Mouse (Mus musculus) c-Kit-negative CD71-positive TER-119-positive erythroid progenitor cells, embryonic 14.5 days (primary cell): Measurements from ENCODE around the gene Zfp949.
A peak's percentile ranks its signal among the peaks of the same experiment; 100 is the strongest.
"Not testable (repeated sequence)": the region's sequence is repeated elsewhere in the genome, so short reads cannot be mapped to it uniquely, and the experiment has no call there.

ENCODE experiments used
- DNase-seq: peaks from one replicate; pipeline ENCODE4 v3.0.0-alpha.2; 2013; ENCODE audit warnings: low read depth, low spot score

Zfp949 gene

GRCm38 (mm10) chr9:88539546-88540224 is 8.1 kb upstream of the Zfp949 start:
- no peak for DNase-seq

- no peak for DNase-seq
These were observed 5.0 kb upstream of the Zfp949 start for GRCm38 (mm10) chr9:88542816-88543215.

- DNase-seq: no peak
These were observed 2.3 kb upstream of the Zfp949 start for GRCm38 (mm10) chr9:88545534-88545933.

- peak; percentile 68 for DNase-seq
These were observed 1.7 kb upstream of the Zfp949 start for GRCm38 (mm10) chr9:88546166-88546565.

- DNase-seq: no peak
These were observed 1.2 kb upstream of the Zfp949 start for GRCm38 (mm10) chr9:88546657-88547056.

GRCm38 (mm10) chr9:88547270-88547669 is 550 bp upstream of the Zfp949 start:
- DNase-seq: peak; percentile 4

GRCm38 (mm10) chr9:88548614-88548945 is 760 bp downstream of the Zfp949 start:
- DNase-seq: no peak

GRCm38 (mm10) chr9:88553071-88553470 is 5.3 kb downstream of the Zfp949 start:
- no peak for DNase-seq

GRCm38 (mm10) chr9:88558146-88558545 is 10.3 kb downstream of the Zfp949 start:
- DNase-seq: no peak

GRCm38 (mm10) chr9:88561476-88561875 is 13.7 kb downstream of the Zfp949 start:
- not testable (repeated sequence) for DNase-seq

GRCm38 (mm10) chr9:88570471-88570870 is 22.7 kb downstream of the Zfp949 start:
- not testable (repeated sequence) for DNase-seq

- DNase-seq: not testable (repeated sequence)
These were observed 32.8 kb downstream of the Zfp949 start, which contains the start of gene Trim43a for GRCm38 (mm10) chr9:88580591-88580990. TSS of gene Trim43a (plus strand) at chr9:88580891.

GRCm38 (mm10) chr9:88593708-88594107 is 45.9 kb downstream of the Zfp949 start:
- not testable (repeated sequence) for DNase-seq

- DNase-seq: peak; percentile 53
These were observed 51.7 kb downstream of the Zfp949 start for GRCm38 (mm10) chr9:88599206-88600162.
